Mouse (Mus musculus): ENCODE data around the gene Rpl19. TPM values are rescaled to one million over a fixed set of nuclear protein-coding genes. Genes with fewer than 3 reads are reported as not detected.

The Rpl19 gene
- total and polyA plus RNA-seq, 3 experiments: 2,949 to 5,259 (median 3,446) TPM

GRCm38 (mm10) chr11:98042741-98043140, 16.2 kb downstream of the Rpl19 start:
- TF ChIP-seq MAZ (IDR thresholded peaks at IDR 0.05; ENCODE audit: low read depth, low read length): no peak
- no peak for TF ChIP-seq NELFE (IDR thresholded peaks at IDR 0.05; ENCODE audit: low read depth, low read length)
- TF ChIP-seq JUND (conservative IDR thresholded peaks at IDR 0.05; ENCODE audit: low read depth, low read length): no peak
- TF ChIP-seq CHD2 (IDR thresholded peaks at IDR 0.05; ENCODE audit: low read length): no peak
- no peak for TF ChIP-seq NRF1 (IDR thresholded peaks at IDR 0.05; ENCODE audit: low read depth, low read length)
- TF ChIP-seq MAX (IDR thresholded peaks at IDR 0.05; ENCODE audit: low read length): no peak
- TF ChIP-seq ZNF384 (IDR thresholded peaks at IDR 0.05; ENCODE audit: low read depth, low read length): no peak
- no peak for TF ChIP-seq E2F4 (IDR thresholded peaks at IDR 0.05; ENCODE audit: insufficient replicate concordance, low read depth, low read length)
- no peak for TF ChIP-seq POLR2AphosphoS2 (IDR thresholded peaks at IDR 0.05; ENCODE audit: low read depth, low read length)
- no peak for TF ChIP-seq CHD1 (IDR thresholded peaks at IDR 0.05; ENCODE audit: low read depth, low read length)
- dilution Hi-C loops (cut with MboI; ENCODE audit: extremely low pct_ligation_motif_present, extremely low pct_unique_long_range_greater_than_20kb, low sequenced_read_pairs): no loop called here
- no peaks in the 10 kb centered on the region for H3K36me3 ChIP-seq (replicated peaks in 1 of 2; ENCODE audit: control insufficient read depth in 1 of 2, insufficient read depth in 1 of 2, low read length in 1 of 2)
- H3K27ac ChIP-seq (ENCODE audit: insufficient read depth, low read depth): no peak overlapping the region
- no peak for DNase-seq (ENCODE audit: extremely low read depth)
- H3K4me3 ChIP-seq (replicated peaks in 1 of 3; ENCODE audit: low read depth in 2 of 3, low read length in 2 of 3, poor library complexity in 1 of 3): no peak overlapping the region
- no peaks in the 10 kb centered on the region for H3K79me2 ChIP-seq (replicated peaks; ENCODE audit: control insufficient read depth, extremely low read depth, insufficient read depth, poor library complexity, severe bottlenecking)
- H3K27me3 ChIP-seq (replicated peaks): no peaks in the 10 kb centered on the region
- in situ Hi-C loops (cut with MboI; ENCODE audit: low pct_ligation_motif_present, low pct_unique_long_range_greater_than_20kb, low sequenced_read_pairs): no loop called here
- no peak overlapping the region for H3K9ac ChIP-seq (ENCODE audit: insufficient read depth, low read depth)
- H3K9me3 ChIP-seq (replicated peaks; ENCODE audit: low read length): peaks cover 3% of the 10 kb centered on the region
- no peak overlapping the region for H3K4me2 ChIP-seq (ENCODE audit: insufficient read depth, low read depth, poor library complexity, severe bottlenecking)
- peaks cover 0 to 11% of the 10 kb centered on the region in 2 experiments; a peak in 1 of 4 replicates for H3K4me1 ChIP-seq (ENCODE audit: control insufficient read depth in 1 of 2, insufficient read depth in 2 of 2)

GRCm38 (mm10) chr11:98044074-98044473, 17.6 kb downstream of the Rpl19 start:
- no peaks in the 10 kb centered on the region for H3K79me2 ChIP-seq (replicated peaks; ENCODE audit: control insufficient read depth, extremely low read depth, insufficient read depth, poor library complexity, severe bottlenecking)
- H3K9ac ChIP-seq (ENCODE audit: insufficient read depth, low read depth): no peak overlapping the region
- no peak overlapping the region for H3K4me2 ChIP-seq (ENCODE audit: insufficient read depth, low read depth, poor library complexity, severe bottlenecking)
- no peak for DNase-seq (ENCODE audit: extremely low read depth)
- peaks cover under 1 to 25% of the 10 kb centered on the region in 2 experiments; a peak in 3 of 4 replicates for H3K4me1 ChIP-seq (ENCODE audit: control insufficient read depth in 1 of 2, insufficient read depth in 2 of 2)
- H3K9me3 ChIP-seq (replicated peaks; ENCODE audit: low read length): peaks cover 3% of the 10 kb centered on the region
- in situ Hi-C loops (cut with MboI; ENCODE audit: low pct_ligation_motif_present, low pct_unique_long_range_greater_than_20kb, low sequenced_read_pairs): no loop called here
- dilution Hi-C loops (cut with MboI; ENCODE audit: extremely low pct_ligation_motif_present, extremely low pct_unique_long_range_greater_than_20kb, low sequenced_read_pairs): no loop called here
- no peaks in the 10 kb centered on the region for H3K27me3 ChIP-seq (replicated peaks)
- no peak overlapping the region for H3K4me3 ChIP-seq (replicated peaks in 1 of 3; ENCODE audit: low read depth in 2 of 3, low read length in 2 of 3, poor library complexity in 1 of 3)
- TF ChIP-seq USF2 (conservative IDR thresholded peaks at IDR 0.05; ENCODE audit: low read depth, low read length) (no peak), KAT2A (IDR thresholded peaks at IDR 0.05; ENCODE audit: insufficient replicate concordance, low read length) (no peak), E2F4 (IDR thresholded peaks at IDR 0.05; ENCODE audit: insufficient replicate concordance, low read depth, low read length) (no peak), ZKSCAN1 (IDR thresholded peaks at IDR 0.05; ENCODE audit: borderline replicate concordance, low read depth, low read length) (no peak), IRF4 (IDR thresholded peaks at IDR 0.05; ENCODE audit: low read depth, low read length) (no peak), TBP (conservative IDR thresholded peaks at IDR 0.05; ENCODE audit: low read depth, low read length) (no peak), RCOR1 (conservative IDR thresholded peaks at IDR 0.05; ENCODE audit: low read depth, low read length) (no peak), CTCF (conservative IDR thresholded peaks at IDR 0.05 in 1 of 2, IDR thresholded peaks at IDR 0.05 in 1 of 2; ENCODE audit: low read depth in 2 of 2, low read length in 2 of 2) (no peak), MEF2A (IDR thresholded peaks at IDR 0.05; ENCODE audit: borderline replicate concordance, low read depth, low read length) (no peak), SIN3A (IDR thresholded peaks at IDR 0.05; ENCODE audit: low read length) (no peak)
- no peak overlapping the region for H3K27ac ChIP-seq (ENCODE audit: insufficient read depth, low read depth)
- no peaks in the 10 kb centered on the region for H3K36me3 ChIP-seq (replicated peaks in 1 of 2; ENCODE audit: control insufficient read depth in 1 of 2, insufficient read depth in 1 of 2, low read length in 1 of 2)

Measured in CH12.LX (cell line).